Mouse (Mus musculus) cerebral cortex, adult 2 months (tissue): ENCODE data around the gene Khdc1a.

Experiments
- WGBS: fragments of 180-500 bp; shearing (Covaris S2); methylation state at CpG from one replicate; pipeline ENCODE4 v1.1.7; 2018; 5-methylcytosine and 5-hydroxymethylcytosine counted together

The Khdc1a gene

GRCm38 (mm10) chr1:21349341-21349740 is at the start of gene Khdc1a:
Gene Khdc1a (plus strand): TSS chr1:21349641.
- WGBS = 82% methylated on average over 2 of the region's 2 CpGs

GRCm38 (mm10) chr1:21299826-21300225 is 49.6 kb upstream of the Khdc1a start:
- 62% methylated on average over 3 of the region's 3 CpGs for WGBS

DNA sequence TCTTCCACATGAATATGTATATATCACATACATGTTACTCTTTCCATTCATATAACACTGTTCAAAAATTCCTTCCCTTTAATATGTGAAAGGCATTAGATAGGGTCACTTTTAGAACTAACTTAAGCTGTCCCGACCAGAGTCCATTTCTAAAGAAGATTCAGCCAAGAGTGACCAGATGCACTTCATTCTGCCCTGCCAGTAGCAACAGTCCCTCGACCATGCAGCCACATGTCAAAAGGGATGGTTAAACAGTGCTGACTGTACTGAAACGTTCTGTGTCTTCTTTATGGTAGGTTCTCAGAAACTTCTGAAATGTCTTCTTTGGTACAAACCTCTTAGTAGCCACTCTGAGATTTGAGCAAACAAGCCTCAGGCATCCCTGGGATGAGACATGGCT is 47.8 kb upstream of the Khdc1a start:
- 84% methylated on average over 3 of the region's 3 CpGs for WGBS

DNA sequence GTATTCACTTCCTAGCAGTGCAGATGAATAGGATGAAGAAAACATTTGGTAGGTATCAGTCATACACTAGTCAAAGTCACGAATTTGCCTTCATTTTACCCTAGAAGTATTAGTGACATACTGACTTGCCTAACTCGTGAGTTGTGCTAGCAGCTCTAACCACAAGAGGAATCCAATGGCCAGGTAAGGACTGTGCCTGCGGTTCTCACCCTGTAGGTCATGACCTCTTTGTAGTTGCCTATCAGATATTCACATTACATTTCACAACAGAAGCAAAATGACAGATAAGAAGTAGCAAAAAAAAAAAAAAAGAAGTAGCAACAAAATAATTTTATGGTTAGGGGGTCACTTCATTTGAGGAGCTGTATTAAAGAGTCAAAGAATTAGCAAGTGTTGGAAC is 45.3 kb upstream of the Khdc1a start:
- 83% methylated on average over 3 of the region's 3 CpGs for WGBS

DNA sequence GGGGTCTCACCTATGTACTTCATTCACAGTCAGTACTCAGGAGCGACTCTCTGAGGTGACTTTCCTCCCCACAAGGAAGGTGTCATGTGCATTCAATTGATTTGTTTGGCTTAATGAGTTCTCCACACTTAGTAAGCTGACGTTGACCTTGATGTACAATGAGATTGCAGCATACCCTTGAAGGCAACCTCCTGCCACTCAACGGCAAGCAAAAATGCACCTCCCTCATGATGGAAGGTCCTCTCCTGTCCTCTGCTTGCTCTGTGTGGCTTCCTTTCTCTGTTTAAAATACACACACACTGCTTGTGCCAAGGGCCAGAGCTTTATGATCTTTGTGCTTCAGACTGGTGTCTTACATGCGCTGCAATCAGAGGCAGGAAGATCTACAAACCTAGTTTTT is 44.8 kb upstream of the Khdc1a start:
- WGBS = 92% methylated on average over 4 of the region's 4 CpGs

DNA sequence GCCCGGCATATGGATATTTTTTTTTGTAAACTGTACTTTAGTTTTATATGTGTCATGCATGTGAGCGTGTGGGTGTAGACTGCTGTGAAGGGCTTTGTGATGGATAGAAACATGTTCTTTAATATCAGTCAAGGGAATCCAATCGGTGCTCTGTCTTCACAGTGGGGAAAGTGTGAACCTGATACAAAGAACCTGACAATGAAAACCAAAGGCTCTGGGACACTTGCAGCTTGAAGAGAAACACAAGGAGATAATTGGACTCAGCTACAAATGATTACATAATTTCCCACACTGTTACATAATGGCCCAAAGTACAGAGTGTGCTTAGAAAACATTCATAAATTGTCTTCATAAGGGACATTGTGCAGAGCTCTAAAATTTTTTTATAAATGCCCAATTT is 44.0 kb upstream of the Khdc1a start:
- 73% methylated on average over 3 of the region's 3 CpGs for WGBS

GRCm38 (mm10) chr1:21314336-21314735 is 35.1 kb upstream of the Khdc1a start:
- WGBS = 87% methylated on average over 2 of the region's 2 CpGs

GRCm38 (mm10) chr1:21315756-21316155 is 33.7 kb upstream of the Khdc1a start:
- 88% methylated on average over 2 of the region's 2 CpGs for WGBS

- WGBS = 88% methylated on average over 2 of the region's 2 CpGs
Observed at GRCm38 (mm10) chr1:21316305-21316704, 33.1 kb upstream of the Khdc1a start.

DNA sequence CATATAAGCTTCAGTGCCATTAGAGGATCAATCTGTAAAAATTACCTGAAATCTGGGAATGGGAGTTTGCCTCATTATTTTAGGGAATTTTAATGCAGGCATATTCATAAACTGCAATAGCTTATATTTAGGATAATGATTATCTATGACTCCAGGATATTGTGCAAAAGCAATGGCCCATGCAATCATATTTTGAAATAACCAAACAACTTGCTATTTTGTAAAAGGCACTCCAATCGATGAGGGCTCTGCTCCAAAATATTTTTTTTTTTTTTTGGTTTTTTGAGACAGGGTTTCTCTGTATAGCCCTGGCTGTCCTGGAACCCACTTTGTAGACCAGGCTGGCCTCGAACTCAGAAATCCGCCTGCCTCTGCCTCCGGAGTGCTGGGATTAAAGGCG is 29.2 kb upstream of the Khdc1a start:
- WGBS = 90% methylated on average over 5 of the region's 5 CpGs

GRCm38 (mm10) chr1:21321656-21322055 is 27.8 kb upstream of the Khdc1a start:
- WGBS = 78% methylated on average over 1 of the region's 1 CpGs

GRCm38 (mm10) chr1:21323996-21324574 is 25.4 kb upstream of the Khdc1a start:
- WGBS = 67% methylated on average over 1 of the region's 1 CpGs

GRCm38 (mm10) chr1:21324633-21325032 is 24.8 kb upstream of the Khdc1a start:
- WGBS = 81% methylated on average over 1 of the region's 1 CpGs

- WGBS = 91% methylated on average over 7 of the region's 7 CpGs
Observed at GRCm38 (mm10) chr1:21326733-21327132, 22.7 kb upstream of the Khdc1a start.

GRCm38 (mm10) chr1:21333222-21333973 is 16.0 kb upstream of the Khdc1a start:
- 81% methylated on average over 16 of the region's 16 CpGs for WGBS

DNA sequence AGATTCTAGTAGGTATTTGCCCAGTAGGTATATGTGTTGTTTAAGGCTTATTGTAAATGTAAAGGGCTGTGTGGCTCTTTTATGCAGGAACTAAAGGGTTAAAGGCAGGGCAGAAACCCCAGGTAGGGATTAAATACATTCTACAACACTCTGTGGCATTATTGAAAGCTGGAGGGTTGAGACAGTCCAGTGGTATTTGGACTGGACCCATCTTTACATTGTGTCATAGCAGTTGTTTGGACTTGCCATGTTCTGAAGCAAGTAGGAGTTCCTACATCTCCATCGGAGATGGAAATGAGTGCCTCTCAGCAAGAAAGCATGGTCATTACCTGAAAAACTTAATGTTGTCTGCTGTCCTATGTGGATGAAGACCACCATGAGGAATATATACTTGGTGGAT is 8.7 kb upstream of the Khdc1a start:
- 91% methylated on average over 1 of the region's 1 CpGs for WGBS

GRCm38 (mm10) chr1:21344253-21344652 is 5.2 kb upstream of the Khdc1a start:
- 60% methylated on average over 4 of the region's 4 CpGs for WGBS

GRCm38 (mm10) chr1:21344752-21345151 is 4.7 kb upstream of the Khdc1a start:
- 85% methylated on average over 7 of the region's 7 CpGs for WGBS

DNA sequence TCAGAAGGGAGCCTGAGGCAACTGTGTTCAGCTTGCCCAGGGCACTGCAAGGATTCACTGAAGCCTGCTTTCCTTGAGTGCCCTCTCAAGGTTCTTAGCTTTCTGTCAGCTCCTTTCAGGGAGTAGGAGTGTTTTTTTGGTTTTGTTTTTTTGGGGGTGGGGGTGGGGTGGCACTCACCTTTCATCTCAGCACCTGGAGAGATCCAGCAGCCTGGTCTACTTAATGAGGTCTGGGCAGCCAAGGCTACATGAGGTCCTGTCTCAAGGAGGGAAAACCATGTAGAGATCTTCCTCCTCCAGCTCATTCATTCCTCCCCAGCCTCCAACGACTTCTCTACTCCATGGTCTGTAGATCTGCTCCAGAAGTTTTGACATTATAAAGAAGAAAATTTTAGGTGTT is 18.6 kb downstream of the Khdc1a start, which contains the start of gene Khdc1c:
TSS of gene Khdc1c (plus strand) at position 301 of the 400 bp plus-strand sequence.
- WGBS = 79% methylated on average over 1 of the region's 1 CpGs

DNA sequence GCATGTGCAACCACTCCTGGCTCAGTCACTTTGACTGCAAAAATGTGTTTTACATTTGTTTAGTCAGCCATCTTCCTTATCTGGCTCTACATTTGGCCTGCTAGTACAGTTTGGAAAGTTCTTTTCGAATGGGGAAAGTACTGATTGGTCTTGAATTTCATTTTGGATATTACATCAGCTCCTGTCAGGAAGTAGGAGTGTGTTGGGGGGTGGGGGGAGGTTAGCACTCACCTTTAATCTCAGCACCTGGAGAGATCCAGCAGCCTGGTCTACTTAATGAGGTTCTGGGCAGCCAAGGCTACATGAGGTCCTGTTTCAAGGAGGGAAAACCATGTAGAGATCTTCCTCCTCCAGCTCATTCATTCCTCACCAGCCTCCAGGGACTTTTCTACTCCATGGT is 33.8 kb downstream of the Khdc1a start, which contains the start of gene Khdc1b:
TSS of gene Khdc1b (plus strand) at position 301 of the 400 bp plus-strand sequence.
- 86% methylated on average over 1 of the region's 1 CpGs for WGBS

- WGBS = 78% methylated on average over 6 of the region's 6 CpGs
Observed at GRCm38 (mm10) chr1:21391138-21391671, 41.8 kb downstream of the Khdc1a start.
